Mouse (Mus musculus): ENCODE results near the gene Stat4.

DNA sequence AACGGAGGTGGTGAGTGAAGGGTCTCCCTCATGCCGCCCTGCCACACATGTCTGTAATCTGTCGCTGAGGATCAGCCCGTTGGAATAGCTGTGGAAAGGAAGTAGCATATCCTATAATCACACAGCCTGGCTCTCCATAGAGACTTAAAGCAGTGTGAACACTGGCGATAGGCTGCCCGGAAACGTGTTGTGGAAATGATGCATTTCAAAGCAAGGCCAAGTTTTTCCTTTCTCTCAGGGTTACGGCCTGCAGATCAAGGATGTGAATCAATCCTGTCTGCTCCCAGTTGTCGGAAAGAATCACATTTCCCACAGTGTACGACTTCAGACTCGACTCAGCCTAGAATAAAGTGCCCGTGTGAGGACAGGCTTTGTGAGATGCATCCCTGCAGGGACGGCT is 165.4 kb downstream of the Stat4 start:
- no peak for TF ChIP-seq POLR2A (IDR thresholded peaks at IDR 0.05; ENCODE audit: low read depth, low read length)
- no peak for TF ChIP-seq CTCF (IDR thresholded peaks at IDR 0.05; ENCODE audit: borderline replicate concordance, insufficient read depth, low read length)

Data from embryonic fibroblast, embryonic 13.5 days (primary cell).